Mouse (Mus musculus): ENCODE measurements at regions not wholly inside any gene's neighbourhood (a gene's known extent, or its start where the extent isn't known, plus 50 kb on each side); places are given as distances from the start of the nearest gene placed in this dataset.

DNA sequence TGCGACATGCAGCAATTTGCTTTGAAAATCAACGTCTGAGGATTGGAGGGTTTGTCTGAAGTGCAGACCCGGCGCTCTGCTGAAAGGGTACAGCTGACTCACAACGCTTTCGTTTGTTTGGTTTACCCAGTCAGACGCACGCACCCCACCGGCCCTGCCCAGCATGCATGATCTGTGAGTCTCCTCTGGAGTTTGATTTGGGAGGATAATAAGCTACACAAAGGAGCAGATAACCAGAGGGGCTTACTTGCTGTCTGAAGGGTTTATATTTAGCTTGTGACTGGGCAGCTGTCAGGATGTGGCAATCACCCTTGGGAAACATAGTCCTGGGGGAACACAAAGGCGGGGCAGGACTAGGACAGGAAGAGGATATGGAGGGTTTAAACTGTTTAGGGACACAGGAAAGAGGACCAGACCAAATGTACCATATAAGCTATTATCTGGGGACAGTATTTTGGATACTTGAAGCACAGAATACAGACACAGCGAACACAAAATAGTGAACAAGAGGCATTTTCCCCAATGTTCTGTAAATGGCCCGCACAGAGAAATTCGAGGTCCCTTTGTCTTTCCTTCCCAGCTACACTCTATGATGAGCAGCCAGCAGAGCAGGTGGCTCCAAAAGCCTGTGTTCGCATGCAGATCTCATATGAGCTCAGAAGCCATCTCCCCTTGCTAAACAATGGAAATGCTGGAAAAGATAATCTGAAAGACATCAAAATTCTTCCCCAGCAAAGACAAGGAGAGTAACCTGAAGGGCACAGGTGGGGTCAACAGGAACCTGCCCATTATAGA is 81.1 kb downstream of the Pttg1 start:
- TF ChIP-seq GATA2 (IDR thresholded peaks at IDR 0.05; ENCODE audit: borderline replicate concordance, low read depth, low read length) = no peak
- TF ChIP-seq CTCF (IDR thresholded peaks at IDR 0.05; ENCODE audit: low read depth, low read length) = no peak

Measured in G1E (cell line).